Mouse (Mus musculus) left cerebral cortex, adult 18-20 months (tissue): ENCODE measurements around the gene Vmn1r130. TPM values are rescaled to one million over a fixed set of nuclear protein-coding genes. Genes with fewer than 3 reads are reported as not detected.
"Not testable (repeated sequence)": the region's sequence is repeated elsewhere in the genome, so short reads cannot be mapped to it uniquely, and the experiment has no call there.

Experiments
- DNase-seq, 2 experiments: peaks; one replicate each; pipeline ENCODE4 v3.0.0; 2021 to 2022; ENCODE audit warnings: low spot score in 2 of 2, mixed read lengths in 1 of 2
- long read RNA-seq, 2 experiments: library from polyadenylated mRNA; stranded (forward); transcript quantifications; one replicate each; pipeline ENCODE4 v2.0.0; 2021
- total RNA-seq, 2 experiments: library from RNA; stranded (reverse); gene quantifications; 2 replicates each; pipeline ENCODE4 v1.2.3; 2021

Gene Vmn1r130
- not detected for total RNA-seq
- long read RNA-seq, experiment 1 = 0 reads
- long read RNA-seq, experiment 2 = 0 reads

DNA sequence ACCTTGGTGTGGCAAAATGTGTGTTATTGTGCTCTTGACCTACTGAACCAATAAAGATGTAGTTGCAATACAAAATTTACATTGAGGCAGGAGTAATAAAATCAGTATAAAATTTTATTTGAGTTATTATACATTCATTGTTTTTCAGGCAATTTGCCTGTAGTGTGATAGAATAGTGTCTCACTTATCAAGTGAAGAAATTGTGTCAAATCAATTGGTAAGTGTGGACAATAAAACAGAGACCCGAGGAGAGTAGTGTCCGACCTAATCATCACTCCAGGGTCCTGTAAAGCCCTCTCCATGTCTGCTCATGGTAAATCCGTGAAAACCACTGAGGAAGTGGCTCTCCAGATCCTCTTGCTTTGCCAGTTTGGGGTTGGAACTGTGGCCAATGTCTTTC is at the start of gene Vmn1r130:
Gene Vmn1r130, plus strand, starts transcription at position 301 of the 400 bp plus-strand sequence.
- not testable (repeated sequence) for DNase-seq

DNA sequence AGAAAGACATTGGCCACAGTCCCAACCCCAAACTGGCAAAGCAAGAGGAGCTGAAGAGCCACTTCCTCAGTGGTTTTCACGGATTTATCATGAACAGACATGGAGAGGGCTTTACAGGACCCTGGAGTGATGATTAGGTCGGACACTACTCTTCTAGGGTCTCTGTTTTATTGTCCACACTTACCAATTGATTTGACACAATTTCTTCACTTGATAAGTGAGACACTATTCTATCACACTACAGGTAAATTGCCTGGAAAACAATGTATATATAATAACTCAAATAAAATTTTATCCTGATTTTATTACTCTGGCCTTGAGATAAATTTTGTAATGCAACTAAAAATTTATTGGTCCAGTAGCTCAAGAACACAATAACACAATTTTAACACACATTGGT is 34.4 kb downstream of the Vmn1r130 start, which contains the start of gene Vmn1r131:
Gene Vmn1r131, minus strand, starts transcription at position 101 of the 400 bp plus-strand sequence.
- not testable (repeated sequence) for DNase-seq

Other genes with a start within 250 kb of the Vmn1r130 start
- gene Vmn1r125, start 239.6 kb upstream of the Vmn1r130 start, total RNA-seq = not detected
- not detected for gene Vmn1r126, start 210.3 kb upstream of the Vmn1r130 start, total RNA-seq
- gene Vmn1r127, start 191.9 kb upstream of the Vmn1r130 start, total RNA-seq = not detected
- not detected for gene Vmn1r128, start 162.4 kb upstream of the Vmn1r130 start, total RNA-seq
- gene Vmn1r129, start 150.5 kb upstream of the Vmn1r130 start, total RNA-seq = not detected
- not detected for gene Gm6882, start 79.0 kb upstream of the Vmn1r130 start, total RNA-seq
- not detected for gene Vmn1r131, start 34.3 kb downstream of the Vmn1r130 start, total RNA-seq
- not detected for gene Vmn1r132, start 102.3 kb downstream of the Vmn1r130 start, total RNA-seq
- not detected for gene Gm4175, start 249.7 kb downstream of the Vmn1r130 start, total RNA-seq